Mouse (Mus musculus) ES-Bruce4 (cell line): Measurements from ENCODE around the gene Tal1. TPM values are rescaled to one million over a fixed set of nuclear protein-coding genes. Genes with fewer than 3 reads are reported as not detected.

Experiments
- H3K27ac ChIP-seq: 2 replicates; pipeline ENCODE4 v1.5.1; 2012; ENCODE audit warnings: low read length, inconsistent platforms; ENCODE audit not compliant: insufficient read depth
- H3K27me3 ChIP-seq: 2 replicates; pipeline ENCODE4 v1.6.1; 2012; ENCODE audit warnings: mild to moderate bottlenecking, low read length, inconsistent platforms; ENCODE audit not compliant: control insufficient read depth, poor library complexity, insufficient read depth, severe bottlenecking
- H3K36me3 ChIP-seq: 2 replicates; pipeline ENCODE4 v1.6.1; 2012; ENCODE audit warnings: inconsistent platforms, mild to moderate bottlenecking, low read length, moderate library complexity; ENCODE audit not compliant: control insufficient read depth, poor library complexity, insufficient read depth, severe bottlenecking
- H3K4me1 ChIP-seq: one replicate; pipeline ENCODE4 v1.8.1; 2011; ENCODE audit warnings: low read length; ENCODE audit not compliant: control insufficient read depth, insufficient read depth
- H3K4me3 ChIP-seq: 2 replicates; pipeline ENCODE4 v1.5.1; 2011; ENCODE audit warnings: low read depth, mild to moderate bottlenecking, low read length
- H3K9ac ChIP-seq: 2 replicates; pipeline ENCODE4 v1.6.1; 2012; ENCODE audit warnings: low read depth, mild to moderate bottlenecking, inconsistent platforms; ENCODE audit not compliant: poor library complexity, severe bottlenecking
- H3K9me3 ChIP-seq: replicated peaks from 2 replicates; pipeline ENCODE4 v1.6.1; 2012; ENCODE audit warnings: mild to moderate bottlenecking, low read length, inconsistent platforms; ENCODE audit not compliant: control insufficient read depth, poor library complexity, insufficient read depth, severe bottlenecking
- CTCF ChIP-seq: IDR thresholded peaks from one replicate; pipeline ENCODE4 v1.8.1; 2011; ENCODE audit warnings: low read depth, low read length
- EP300 ChIP-seq: IDR thresholded peaks from 2 replicates; pipeline ENCODE4 v1.6.1; 2011; ENCODE audit warnings: low read depth, low read length; ENCODE audit not compliant: insufficient read depth
- POLR2A ChIP-seq: IDR thresholded peaks from one replicate; pipeline ENCODE4 v1.8.1; 2011; ENCODE audit warnings: low read length; ENCODE audit not compliant: insufficient read depth
- polyA plus RNA-seq: library from polyadenylated mRNA; stranded (reverse); fragments of >200 nt; gene quantifications from 2 replicates; pipeline ENCODE4 v1.2.4, GENCODE M21; 2011; ENCODE audit warnings: low read depth; ENCODE audit not compliant: missing spikeins, insufficient read depth, insufficient read length

Tal1 gene
- polyA plus RNA-seq, 1 experiment = 0.37 TPM

DNA sequence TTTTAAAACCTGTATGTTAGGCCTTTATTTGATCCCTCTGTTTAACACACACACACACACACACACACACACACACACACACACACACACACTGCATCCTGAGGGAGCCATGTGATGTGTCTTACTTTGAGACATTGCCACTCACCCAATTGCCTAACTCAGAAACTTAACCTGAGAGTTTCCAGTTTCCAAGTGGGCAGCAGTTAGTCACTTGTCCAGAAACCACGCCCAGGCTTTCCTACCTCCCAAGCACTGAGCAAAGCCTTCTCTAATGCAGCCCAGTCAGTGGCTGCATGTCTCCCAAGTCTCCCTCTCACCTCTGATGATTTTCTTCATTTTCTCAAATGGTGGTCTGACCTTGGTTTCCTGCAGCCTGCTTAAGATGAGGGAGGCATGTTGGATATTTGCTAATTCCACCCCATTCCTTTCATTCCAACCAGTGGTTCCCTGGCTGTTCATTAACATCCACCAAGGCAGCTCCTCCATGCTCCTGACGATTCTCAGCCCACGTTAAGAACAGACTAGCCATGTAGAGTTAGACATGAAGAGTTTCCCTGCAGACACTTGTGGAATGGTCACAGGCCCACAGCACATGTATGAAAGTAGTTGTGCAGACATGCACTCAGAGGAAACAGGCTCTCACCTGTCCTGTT, 30.7 kb downstream of the Tal1 start:
- Histone ChIP-seq H3K9me3 (no peaks in the 10 kb centered on the region), H3K9ac (no peak overlapping the region), H3K4me1 (peaks cover 2% of the 10 kb centered on the region), H3K4me3 (no peak overlapping the region), H3K27ac (no peak overlapping the region), H3K27me3 (no peaks in the 10 kb centered on the region), H3K36me3 (no peaks in the 10 kb centered on the region)
- TF ChIP-seq CTCF (no peak), POLR2A (no peak), EP300 (no peak)

DNA sequence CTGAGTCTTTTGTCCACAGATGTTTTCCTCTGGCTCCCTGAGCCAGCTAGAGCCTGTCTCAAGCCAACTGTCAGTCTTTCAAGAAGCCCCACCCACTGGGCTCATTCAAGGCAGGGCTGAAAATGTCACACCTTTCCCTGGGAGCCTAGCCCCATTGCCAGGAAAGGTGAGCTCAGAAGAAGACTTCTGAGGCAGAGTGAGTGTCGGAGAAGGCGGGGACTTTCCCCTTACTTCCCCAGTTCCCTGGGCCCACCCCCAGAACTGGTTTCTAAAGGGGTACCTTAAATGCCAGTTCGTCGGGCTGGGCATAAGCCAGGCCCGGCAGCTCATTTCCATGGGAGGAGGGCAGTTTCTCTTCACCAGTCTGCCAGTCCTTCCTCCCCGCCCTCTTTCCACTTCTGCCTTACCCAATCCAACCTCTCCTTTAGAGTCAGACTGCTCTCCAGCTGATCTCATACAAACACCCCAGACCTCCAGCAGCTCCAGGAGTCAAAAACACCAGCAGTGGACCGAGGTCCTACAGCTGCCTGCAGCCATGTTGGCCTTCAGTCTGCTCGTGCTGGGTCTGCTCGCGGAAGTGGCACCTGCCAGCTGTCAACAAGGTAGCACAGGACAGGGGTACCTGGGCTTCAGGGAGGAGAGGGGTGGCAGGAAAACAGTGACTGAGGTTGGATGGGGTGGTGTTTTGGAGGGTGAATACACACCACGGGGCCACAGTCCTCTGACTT, 32.5 kb downstream of the Tal1 start, which contains the start of gene Pdzk1ip1:
TSS of gene Pdzk1ip1 (plus strand) at position 98 of the 728 bp plus-strand sequence.
- Histone ChIP-seq H3K9me3 (no peaks in the 10 kb centered on the region), H3K9ac (no peak within 1 kb of the TSS), H3K4me3 (no peak within 1 kb of the TSS), H3K36me3 (no peaks in the 10 kb centered on the region), H3K4me1 (peaks cover 2% of the 10 kb centered on the region), H3K27me3 (no peaks in the 10 kb centered on the region), H3K27ac (no peak within 1 kb of the TSS)
- TF ChIP-seq EP300 (no peak), CTCF (no peak), POLR2A (no peak)

DNA sequence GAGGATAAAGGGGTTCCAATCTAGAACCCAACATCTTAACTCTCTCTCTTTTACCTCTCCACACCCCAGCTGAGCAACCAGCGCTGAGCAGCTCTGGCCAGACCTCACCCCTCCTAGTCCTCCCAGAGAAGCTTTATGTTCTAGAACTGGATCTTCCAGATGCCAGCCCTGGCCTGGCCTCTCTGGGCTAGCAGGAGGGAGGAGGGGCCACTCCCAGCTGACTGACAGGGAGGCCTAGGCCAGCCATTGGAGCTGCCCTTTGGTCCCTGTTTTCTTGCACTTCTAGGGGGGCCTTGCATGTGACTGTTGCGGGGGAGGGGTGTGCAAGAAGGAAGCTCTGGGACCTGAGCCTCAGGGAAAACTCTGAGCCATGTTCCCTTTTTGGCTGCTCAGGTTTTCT, 34.4 kb downstream of the Tal1 start:
- H3K9me3 ChIP-seq = no peaks in the 10 kb centered on the region
- no peak overlapping the region for H3K4me3 ChIP-seq
- no peak for TF ChIP-seq EP300
- TF ChIP-seq CTCF = no peak
- TF ChIP-seq POLR2A = no peak
- no peak overlapping the region for H3K9ac ChIP-seq
- H3K27me3 ChIP-seq = no peaks in the 10 kb centered on the region
- H3K36me3 ChIP-seq = no peaks in the 10 kb centered on the region
- H3K4me1 ChIP-seq = peaks cover 2% of the 10 kb centered on the region
- no peak overlapping the region for H3K27ac ChIP-seq

DNA sequence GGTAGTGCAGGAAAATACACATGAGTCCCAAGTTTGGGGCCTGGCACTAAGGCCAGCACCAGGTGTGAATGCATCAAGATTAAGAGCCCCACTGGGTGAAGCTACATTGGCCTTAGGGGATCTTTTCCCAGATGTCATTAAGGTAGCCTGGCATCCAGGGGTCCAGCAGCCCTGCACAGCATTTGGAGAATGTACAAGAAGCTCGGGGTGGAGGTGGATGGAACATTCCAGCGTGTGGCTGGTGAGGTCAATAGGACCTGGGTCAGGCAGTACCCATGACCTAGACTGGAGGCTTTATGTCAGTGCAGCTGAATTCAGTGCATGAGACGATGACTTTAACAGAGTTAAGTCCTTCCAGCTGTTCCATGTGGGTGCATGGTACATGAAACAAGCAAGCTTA, 35.6 kb downstream of the Tal1 start:
- Histone ChIP-seq H3K27me3 (no peaks in the 10 kb centered on the region), H3K27ac (no peak overlapping the region), H3K4me1 (peaks cover 2% of the 10 kb centered on the region), H3K36me3 (no peaks in the 10 kb centered on the region), H3K9me3 (no peaks in the 10 kb centered on the region), H3K9ac (no peak overlapping the region), H3K4me3 (no peak overlapping the region)
- TF ChIP-seq EP300 (no peak), POLR2A (no peak), CTCF (no peak)

DNA sequence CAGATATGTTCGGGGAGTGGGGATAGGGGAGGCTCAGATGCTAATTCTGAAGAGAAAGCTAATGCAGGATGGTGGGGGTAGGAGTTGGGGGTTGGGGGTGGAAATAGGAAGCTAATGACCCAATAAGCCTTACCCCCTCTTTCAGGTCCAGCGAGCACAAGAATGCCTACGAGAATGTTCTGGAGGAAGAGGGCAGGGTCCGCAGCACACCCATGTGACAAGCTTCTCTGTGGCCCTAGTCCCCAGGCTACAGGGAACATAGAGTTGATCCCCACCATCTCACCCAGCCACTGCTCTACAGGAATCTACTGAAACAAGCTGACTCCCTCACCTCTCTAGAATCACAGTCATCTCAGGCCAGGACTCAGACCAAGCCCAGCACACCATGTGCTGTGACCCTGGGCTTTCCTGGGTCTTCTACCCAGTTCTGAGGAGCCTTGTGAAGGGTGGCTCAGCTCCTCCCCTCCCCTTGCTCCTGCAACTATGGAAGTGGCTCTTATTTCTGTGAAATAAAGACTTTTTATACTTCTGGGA, 37.2 kb downstream of the Tal1 start:
- H3K9ac ChIP-seq = no peak overlapping the region
- H3K9me3 ChIP-seq = no peaks in the 10 kb centered on the region
- H3K27me3 ChIP-seq = no peaks in the 10 kb centered on the region
- no peak overlapping the region for H3K27ac ChIP-seq
- no peak overlapping the region for H3K4me3 ChIP-seq
- no peaks in the 10 kb centered on the region for H3K36me3 ChIP-seq
- no peaks in the 10 kb centered on the region for H3K4me1 ChIP-seq
- TF ChIP-seq EP300 (no peak), POLR2A (no peak), CTCF (no peak)

DNA sequence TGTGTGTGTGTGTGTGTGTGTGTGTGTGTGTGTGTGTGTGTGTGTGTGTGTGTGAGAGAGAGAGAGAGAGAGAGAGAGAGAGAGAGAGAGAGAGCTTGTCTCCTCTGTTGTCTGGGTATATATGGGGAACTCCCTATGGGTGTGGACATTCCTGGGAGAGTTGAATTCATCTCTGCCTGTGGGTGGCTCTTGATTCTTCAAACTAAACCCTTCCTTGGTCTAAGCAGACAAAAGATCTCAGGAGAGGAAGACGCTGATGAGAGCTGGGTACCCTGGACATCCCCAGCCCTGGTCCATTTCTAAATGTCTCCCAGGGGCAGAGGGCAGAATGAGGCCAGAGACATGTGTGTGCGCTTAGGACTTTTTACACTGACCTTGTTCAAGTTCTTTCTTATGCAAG, 37.8 kb downstream of the Tal1 start:
- Histone ChIP-seq H3K9me3 (no peaks in the 10 kb centered on the region), H3K9ac (no peak overlapping the region), H3K4me3 (no peak overlapping the region), H3K36me3 (no peaks in the 10 kb centered on the region), H3K27ac (no peak overlapping the region), H3K27me3 (no peaks in the 10 kb centered on the region), H3K4me1 (no peaks in the 10 kb centered on the region)
- TF ChIP-seq POLR2A = no peak
- no peak for TF ChIP-seq CTCF
- no peak for TF ChIP-seq EP300
